In genomic region chr12:13269570-13270390, GRCm38 (mm10) we compare ENCODE assay signal across 8 mouse cellular contexts. TPM values are rescaled to one million over a fixed set of nuclear protein-coding genes. Genes with fewer than 3 reads are reported as not detected.
DNase-seq lines count a peak whose midpoint lies in the region; ATAC-seq lines count a peak whose summit lies in the region.

No protein-coding gene starts in this region.

- peaks cover 4% of the 10 kb centered on the region for H3K4me1 ChIP-seq in kidney, embryonic 14.5 days (ENCODE audit: control insufficient read depth, insufficient read depth, low read length)
- H3K4me1 ChIP-seq in heart, embryonic 15.5 days (replicated peaks) = peaks cover 10% of the 10 kb centered on the region

- ATAC-seq in kidney, embryonic 14.5 days (ENCODE audit: low FRiP score, low TSS enrichment) = peak; percentile 34; the same call in 1 of the 2 replicates
- ATAC-seq in heart, embryonic 15.5 days (replicated peaks; ENCODE audit: insufficient number of reproducible peaks, insufficient read depth, low FRiP score, low read depth) = peak; percentile 29; the same call in 1 of the 2 replicates
- peak; percentile 22; the same call in 1 of the 2 replicates for ATAC-seq in megakaryocyte, adult 5-6 weeks (ENCODE audit: poor library complexity, severe bottlenecking)

- peak overlapping the region; percentile 71 for H3K9ac ChIP-seq in kidney, embryonic 14.5 days (ENCODE audit: low read depth, low read length)
- H3K9ac ChIP-seq in heart, embryonic 15.5 days = peak overlapping the region; percentile 81

- 48% methylated on average over 16 of the region's 16 CpGs for WGBS in kidney, embryonic 14.5 days
- 41% methylated on average over 16 of the region's 16 CpGs for WGBS in heart, embryonic 15.5 days

- H3K4me2 ChIP-seq in kidney, embryonic 14.5 days (replicated peaks; ENCODE audit: low read depth, low read length) = peak overlapping the region; percentile 66
- peak overlapping the region; percentile 74 for H3K4me2 ChIP-seq in heart, embryonic 15.5 days

- intact Hi-C loops in left cerebral cortex, postnatal 10 days (cut with DNase I) = no loop called here

- H3K27me3 ChIP-seq in kidney, embryonic 14.5 days (ENCODE audit: control insufficient read depth, insufficient read depth, low read length) = no peaks in the 10 kb centered on the region
- no peaks in the 10 kb centered on the region for H3K27me3 ChIP-seq in heart, embryonic 15.5 days

- H3K27ac ChIP-seq in kidney, embryonic 14.5 days (ENCODE audit: low read depth, low read length) = no peak overlapping the region
- H3K27ac ChIP-seq in heart, embryonic 15.5 days = peak overlapping the region; percentile 49; the same call in 1 of the 2 replicates

- no peak for DNase-seq in kidney, postnatal 10 days
- DNase-seq in R1 (ENCODE audit: low read depth, low spot score) = peak; percentile 7
- no peak for DNase-seq in left cerebral cortex, postnatal 10 days (ENCODE audit: extremely low spot score in 1 of 2, low spot score in 2 of 2)
- no peak for DNase-seq in urinary bladder, postnatal 36 days (ENCODE audit: low spot score in 2 of 2)
- DNase-seq in thymus, postnatal 10 days (ENCODE audit: low spot score in 2 of 2) = no peak

- H3K9me3 ChIP-seq in kidney, embryonic 14.5 days (ENCODE audit: control insufficient read depth, low read length) = no peaks in the 10 kb centered on the region
- H3K9me3 ChIP-seq in heart, embryonic 15.5 days (replicated peaks) = no peaks in the 10 kb centered on the region

- peaks cover 8% of the 10 kb centered on the region; the same call in 1 of the 2 replicates for H3K36me3 ChIP-seq in kidney, embryonic 14.5 days (ENCODE audit: control insufficient read depth, insufficient read depth, low read length)
- peaks cover 14% of the 10 kb centered on the region; the same call in 1 of the 2 replicates for H3K36me3 ChIP-seq in heart, embryonic 15.5 days

- peak overlapping the region; percentile 72 for H3K4me3 ChIP-seq in kidney, embryonic 14.5 days (ENCODE audit: low read length)
- peak overlapping the region; percentile 92 for H3K4me3 ChIP-seq in heart, embryonic 15.5 days

RNA-seq across cellular contexts. Expression of gene Nbas, which starts 0.8 kb away (rescaled TPM):
- polyA plus RNA-seq in kidney, embryonic 14.5 days (2014; fragmentation: Nextera tagmentation; extraction: Ambion mirVana) = 11.7 and 18.3 TPM in 2 replicates
- polyA plus RNA-seq in heart, embryonic 15.5 days (2015; fragmentation: Nextera tagmentation; extraction: Ambion mirVana) = 5.7 and 8.0 TPM in 2 replicates
- 7.3 and 9.6 TPM in 2 replicates for total RNA-seq in megakaryocyte, adult 5-6 weeks (2015)
- total RNA-seq in megakaryocyte, adult 5-6 weeks (2017) = 9.0 and 9.4 TPM in 2 replicates
- 10 to 100 TPM; 30.8 to 33.0 TPM for total RNA-seq in left cerebral cortex, postnatal 10 days (2021)

RNA-seq across cellular contexts. Expression of gene Ddx1, which starts 20.8 kb away (rescaled TPM):
- 132 and 179 TPM in 2 replicates for polyA plus RNA-seq in kidney, embryonic 14.5 days (2014; fragmentation: Nextera tagmentation; extraction: Ambion mirVana)
- polyA plus RNA-seq in heart, embryonic 15.5 days (2015; fragmentation: Nextera tagmentation; extraction: Ambion mirVana) = 73.0 and 79.3 TPM in 2 replicates
- total RNA-seq in megakaryocyte, adult 5-6 weeks (2015) = 26.9 and 33.1 TPM in 2 replicates
- 55.5 and 64.0 TPM in 2 replicates for total RNA-seq in megakaryocyte, adult 5-6 weeks (2017)
- 100 to 1,000 TPM; 136 to 148 TPM for total RNA-seq in left cerebral cortex, postnatal 10 days (2021)
